Mouse (Mus musculus): ENCODE results near the gene Rnft2. TPM values are rescaled to one million over a fixed set of nuclear protein-coding genes. Genes with fewer than 3 reads are reported as not detected.

Rnft2 gene
- 10 to 100 TPM; 84.9 to 92.1 TPM for total RNA-seq (2021)
- long read RNA-seq, experiment 1, full-length matches to known transcripts = 9 of 44 reads
- long read RNA-seq, experiment 1, partial matches to known transcripts = 4 of 44 reads
- long read RNA-seq, experiment 1, other reads (novel, unspliced or antisense) = 31 of 44 reads
- long read RNA-seq, experiment 2, full-length matches to known transcripts = 12 of 52 reads
- long read RNA-seq, experiment 2, partial matches to known transcripts = 6 of 52 reads
- long read RNA-seq, experiment 2, other reads (novel, unspliced or antisense) = 34 of 52 reads

DNA sequence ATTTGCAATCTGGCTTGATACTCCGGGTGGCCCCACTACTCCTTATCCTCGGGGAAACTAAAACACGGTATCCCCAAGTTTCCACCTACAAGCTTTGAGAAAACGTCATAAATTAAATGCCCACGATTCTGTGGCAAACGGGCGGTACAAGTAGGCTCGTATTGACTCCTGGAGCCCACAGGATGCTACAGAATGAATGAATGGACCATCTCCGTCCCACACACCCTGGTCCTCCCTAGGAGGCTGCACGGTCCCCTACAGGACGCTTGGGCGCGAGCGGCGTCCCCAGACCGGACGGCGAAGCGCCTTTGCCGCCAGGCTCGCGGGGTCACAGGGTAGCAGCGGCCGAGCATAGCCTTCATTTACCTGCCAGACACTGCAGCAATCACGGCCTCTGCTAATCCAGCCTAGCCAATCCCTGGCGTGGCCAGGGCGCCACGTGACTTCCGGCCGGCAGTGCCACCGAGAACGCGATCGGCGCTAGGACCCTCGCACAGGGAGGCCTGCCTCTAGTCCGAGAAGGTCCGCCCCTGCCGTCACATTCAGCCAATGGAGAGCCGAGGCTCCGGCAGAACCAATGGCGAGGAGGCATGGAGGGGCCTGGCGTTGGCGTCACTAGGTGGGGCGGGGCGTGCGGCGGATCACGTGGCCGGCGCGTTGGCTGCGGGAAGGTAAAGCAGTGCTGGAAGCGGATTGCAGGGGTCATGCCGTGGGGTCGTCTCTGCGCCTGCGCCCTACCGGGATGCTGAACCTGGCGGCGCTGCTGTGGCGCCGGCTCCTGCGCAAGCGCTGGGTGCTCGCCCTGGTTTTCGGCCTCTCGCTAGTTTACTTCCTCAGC, at the start of gene Rnft2, which contains the start of gene 2410131K14Rik:
Rnft2 (minus strand) TSS at position 511 of the 838 bp plus-strand sequence.
2410131K14Rik (plus strand) TSS at position 622 of the 838 bp plus-strand sequence.
- DNase-seq (ENCODE audit: low spot score in 2 of 2) = peak; percentile 99 to 100

DNA sequence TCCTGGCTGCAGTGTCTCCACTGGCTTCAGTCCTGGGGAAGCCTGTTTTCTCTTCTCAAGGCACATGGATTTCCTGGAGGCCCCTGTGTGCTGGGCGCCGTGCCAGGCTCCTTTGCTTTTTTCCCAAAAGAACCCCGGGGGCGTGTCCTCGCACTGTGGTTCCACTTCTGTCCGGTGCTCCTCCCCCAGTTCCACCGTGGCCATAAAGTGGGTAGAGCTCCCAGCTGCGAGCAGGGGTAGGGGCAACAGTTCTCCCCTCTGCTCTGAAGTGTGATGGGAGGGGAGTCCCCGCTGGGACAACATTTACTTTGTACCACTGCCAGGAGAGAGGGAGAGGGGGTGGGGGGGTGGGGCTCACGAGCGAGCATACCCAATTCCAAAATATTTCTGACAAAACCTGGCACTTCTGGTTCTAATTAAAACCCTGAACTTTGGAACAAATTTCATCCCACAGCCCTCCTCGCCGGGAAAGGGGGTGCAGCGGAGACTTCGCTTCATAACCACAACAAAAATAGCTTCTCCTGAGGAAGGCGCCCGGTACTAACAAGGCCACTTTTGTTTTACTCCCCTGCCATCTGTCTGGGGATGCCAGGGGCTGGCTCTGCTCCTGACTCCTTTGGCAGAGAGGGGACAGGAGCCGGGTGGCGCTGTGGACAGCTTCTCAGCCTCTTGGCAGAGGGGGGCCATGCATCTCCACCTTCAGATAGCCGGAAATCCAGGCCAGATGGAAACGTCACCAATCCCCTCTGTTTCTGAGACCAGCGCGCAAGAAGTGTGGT, 49.4 kb upstream of the Rnft2 start:
- DNase-seq (ENCODE audit: low spot score in 2 of 2) = peak; percentile 79 to 90

DNA sequence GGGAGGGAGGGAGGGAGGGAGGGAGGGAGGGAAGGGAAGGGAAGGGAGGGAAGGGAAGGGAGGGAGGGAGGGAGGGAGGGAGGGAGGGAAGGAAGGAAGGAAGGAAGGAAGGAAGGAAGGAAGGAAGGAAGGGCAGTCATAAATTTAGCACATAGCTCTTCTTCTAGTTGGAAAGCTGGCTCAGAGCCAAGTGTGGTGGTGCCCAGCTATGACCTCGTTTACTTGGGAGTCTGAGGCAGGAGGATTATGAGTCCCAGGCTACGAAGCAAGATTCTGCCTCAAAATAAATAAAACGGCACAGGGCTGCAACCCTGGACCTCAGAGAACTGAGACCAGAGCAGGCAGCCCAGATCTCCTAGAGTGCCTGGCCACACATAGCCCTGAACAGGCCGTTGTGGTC, 47.6 kb upstream of the Rnft2 start:
- no peak for DNase-seq (ENCODE audit: low spot score in 2 of 2)

DNA sequence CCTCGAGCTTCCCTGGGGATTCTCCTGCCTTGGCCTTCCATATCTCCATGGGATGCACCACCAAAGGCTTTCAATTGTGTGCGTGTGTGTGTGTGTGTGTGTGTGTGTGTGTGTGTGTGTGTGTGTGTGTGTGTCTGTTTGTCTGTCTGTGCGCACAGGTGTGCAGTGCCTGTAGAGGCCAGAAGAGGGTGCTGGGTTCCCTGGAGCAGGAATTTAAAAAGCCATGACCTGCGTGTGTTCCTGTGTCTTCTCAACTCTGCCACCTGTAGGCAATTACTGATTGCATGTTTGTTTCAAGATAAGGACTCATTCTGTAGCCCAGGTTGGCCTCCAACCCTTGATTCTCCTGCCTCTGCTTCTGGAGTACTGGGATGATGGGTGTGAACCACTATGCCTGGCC, 46.5 kb upstream of the Rnft2 start:
- no peak for DNase-seq (ENCODE audit: low spot score in 2 of 2)

DNA sequence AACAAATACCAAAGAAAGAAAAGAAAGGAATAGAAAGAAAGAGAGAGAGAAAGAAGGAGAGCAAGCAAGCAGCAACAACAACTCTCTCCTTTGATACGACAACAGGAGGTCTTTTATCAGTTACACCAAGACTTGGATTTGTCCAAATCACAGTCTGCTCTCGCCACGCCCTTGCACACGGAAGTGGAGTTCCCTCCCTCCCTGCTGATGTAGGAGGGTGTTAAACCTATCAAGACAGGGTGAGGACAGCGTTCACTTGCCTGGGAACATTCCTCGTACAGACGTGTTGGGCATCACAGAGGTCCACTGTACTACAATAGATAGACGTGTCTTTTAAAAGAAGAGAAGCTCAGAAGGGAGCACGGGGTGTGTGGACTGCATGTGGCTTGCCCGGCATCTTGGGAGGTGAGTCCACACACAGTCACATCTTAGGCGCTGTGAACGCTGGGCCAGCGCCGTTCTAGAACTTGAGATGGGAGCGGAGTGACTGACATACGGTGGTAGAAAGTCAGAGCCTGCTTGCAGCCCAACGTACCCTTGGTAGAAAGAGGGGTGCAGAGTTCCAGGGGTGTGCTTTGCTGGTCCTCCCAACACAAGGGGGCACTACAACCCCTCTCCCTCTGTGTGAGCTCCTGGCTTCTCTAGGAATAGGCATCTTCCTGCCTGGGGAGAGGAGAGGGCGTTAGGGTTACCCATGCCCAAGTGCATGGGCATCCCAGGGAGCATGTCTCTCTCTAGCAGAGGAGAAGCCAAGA, 33.0 kb upstream of the Rnft2 start:
- no peak for DNase-seq (ENCODE audit: low spot score in 2 of 2)

DNA sequence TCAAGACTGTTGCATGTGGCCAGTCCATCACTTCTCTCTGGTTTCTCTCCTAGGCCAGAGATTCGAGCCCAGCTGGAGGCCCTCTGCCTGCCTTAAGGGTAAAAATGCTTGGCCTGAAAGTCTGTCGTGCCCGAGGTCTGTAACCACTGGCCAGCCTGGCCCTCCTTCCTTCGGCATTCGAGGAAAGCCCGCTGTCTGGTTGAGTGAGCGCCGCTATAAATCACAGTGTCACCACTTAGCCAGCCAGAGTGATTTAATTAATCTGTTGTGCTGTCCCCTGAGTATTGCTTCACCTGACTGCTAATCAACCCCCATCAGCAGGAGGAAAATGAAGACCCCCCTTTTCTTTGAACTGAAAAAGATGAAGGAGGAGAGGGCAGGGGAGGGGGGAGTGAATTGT, 31.8 kb upstream of the Rnft2 start:
- no peak for DNase-seq (ENCODE audit: low spot score in 2 of 2)

DNA sequence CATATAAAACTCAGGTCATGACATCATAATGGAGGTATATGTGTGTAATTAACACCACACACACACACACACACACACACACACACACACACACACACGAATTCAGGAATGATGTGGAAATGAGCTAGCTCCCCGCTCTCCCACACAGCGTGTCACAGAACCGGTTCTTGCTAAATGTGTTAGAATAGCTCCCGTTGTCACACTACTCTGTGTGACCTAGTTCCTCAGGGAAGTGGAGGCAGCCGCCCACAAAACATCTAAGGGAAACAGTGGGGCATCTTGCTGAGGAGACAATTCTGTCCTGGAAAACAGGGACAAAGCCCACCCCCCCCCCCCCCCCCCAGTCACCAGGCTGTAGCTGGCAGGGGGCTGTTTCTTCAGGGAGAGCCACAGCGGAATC, 31.4 kb upstream of the Rnft2 start:
- DNase-seq (ENCODE audit: low spot score in 2 of 2) = no peak

DNA sequence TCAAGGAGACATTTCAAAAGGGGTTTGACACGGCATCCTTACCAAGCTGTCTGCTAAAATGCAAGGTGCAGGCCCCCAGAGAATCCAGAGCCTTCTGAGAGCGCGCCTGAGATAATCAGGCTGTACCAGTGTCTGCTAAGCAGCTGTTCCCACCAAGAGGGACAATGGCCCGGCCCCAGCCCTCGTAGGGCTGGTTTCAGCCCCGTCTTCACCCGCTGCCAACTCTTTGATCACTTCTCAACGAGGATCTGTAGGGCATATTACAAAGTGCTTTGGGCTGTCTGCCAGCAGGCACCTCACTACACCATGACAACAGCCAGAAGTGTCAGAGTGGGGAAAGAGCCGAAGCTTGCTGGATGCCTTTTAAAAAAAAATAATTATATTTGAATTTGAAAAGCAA, 29.6 kb upstream of the Rnft2 start:
- no peak for DNase-seq (ENCODE audit: low spot score in 2 of 2)

DNA sequence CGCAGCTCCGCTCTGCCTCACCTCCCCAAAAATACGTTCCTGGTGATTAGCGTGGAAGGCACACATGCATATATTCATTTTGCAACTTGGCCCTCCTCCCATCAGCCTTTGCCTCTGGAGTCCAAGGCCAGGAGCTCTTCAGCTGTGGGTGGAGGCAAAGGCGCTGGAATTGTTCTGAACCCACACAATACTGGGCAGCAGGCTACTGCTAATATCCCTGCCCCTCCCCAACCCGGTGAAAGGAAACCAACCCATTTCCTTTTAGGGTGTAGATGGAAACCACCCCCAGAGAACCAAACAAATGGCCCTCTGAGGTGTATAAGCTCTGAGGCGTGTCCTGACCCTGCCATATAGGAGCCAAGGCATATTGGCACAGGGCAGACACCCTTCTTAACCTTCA, 28.5 kb upstream of the Rnft2 start:
- DNase-seq (ENCODE audit: low spot score in 2 of 2) = no peak

DNA sequence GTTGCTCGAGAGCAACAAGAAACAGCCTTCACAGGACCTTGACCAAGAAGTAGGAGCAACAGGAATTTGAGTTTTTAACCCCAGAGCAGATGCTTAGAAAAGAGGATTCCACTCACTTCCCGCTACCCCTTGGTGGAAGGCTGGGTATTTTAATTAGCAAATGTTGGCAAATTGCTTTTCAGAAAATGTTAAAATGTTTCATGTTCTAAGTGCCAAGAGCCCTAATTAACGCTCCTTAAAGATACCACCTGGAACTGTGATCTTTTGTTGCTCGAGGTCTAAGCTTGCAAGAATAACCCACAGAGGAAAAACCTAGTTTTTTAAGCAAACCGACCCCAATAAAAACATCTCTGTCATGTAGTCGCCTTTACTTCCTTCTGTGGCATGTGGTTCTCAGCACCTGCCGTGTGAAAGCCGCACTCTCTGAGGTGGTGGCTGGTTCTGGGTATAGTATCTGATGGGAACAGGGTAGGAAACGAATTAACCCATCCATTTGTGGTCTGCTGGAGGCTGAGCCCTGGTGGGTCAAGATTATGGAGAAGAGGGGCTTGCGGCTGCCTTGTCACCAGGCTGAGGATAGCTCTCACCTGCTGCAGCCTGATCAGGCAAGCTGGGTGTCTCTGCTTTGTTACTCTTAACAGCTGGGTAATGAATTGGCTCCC, 26.7 kb upstream of the Rnft2 start:
- DNase-seq (ENCODE audit: low spot score in 2 of 2) = no peak

DNA sequence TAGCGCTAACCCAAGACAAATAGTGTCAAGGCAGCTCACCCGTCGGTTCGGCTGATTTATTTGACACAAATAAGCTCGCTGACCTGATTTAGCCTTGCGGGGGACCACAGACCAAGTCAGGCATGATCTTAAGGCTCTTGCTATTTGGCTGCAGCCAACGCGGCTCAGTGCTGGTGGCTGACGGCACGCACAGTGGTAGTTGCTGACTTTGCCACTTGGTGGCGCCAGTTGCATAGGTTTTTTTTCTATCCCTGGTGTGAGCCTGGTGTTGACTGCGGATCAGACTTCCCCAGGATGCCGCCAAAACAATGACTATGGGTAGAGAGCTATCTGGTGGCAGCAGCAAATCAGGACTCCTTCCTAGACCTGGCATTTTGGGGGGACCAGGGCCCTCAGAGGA, 24.1 kb upstream of the Rnft2 start:
- peak; percentile 90 to 92 for DNase-seq (ENCODE audit: low spot score in 2 of 2)

DNA sequence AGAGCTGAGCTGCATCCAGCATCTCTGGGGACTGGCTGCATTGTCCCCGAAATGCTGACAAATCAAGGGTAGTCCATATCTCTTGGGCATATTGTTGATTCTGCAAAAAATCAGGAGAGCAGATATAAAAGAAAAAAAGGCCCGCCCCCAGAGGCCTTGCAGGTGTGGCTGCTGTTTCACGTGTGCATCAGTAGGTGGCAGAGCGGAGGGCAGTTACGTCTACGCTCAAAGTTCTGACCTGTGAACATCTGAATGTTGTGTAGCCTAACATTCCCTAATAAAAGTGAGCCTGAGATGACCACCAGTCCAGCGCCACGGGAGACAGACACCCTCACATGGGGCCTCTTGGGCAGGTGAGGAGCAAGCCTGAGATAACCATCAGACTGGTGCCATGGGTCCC, 21.4 kb upstream of the Rnft2 start:
- DNase-seq (ENCODE audit: low spot score in 2 of 2) = no peak

DNA sequence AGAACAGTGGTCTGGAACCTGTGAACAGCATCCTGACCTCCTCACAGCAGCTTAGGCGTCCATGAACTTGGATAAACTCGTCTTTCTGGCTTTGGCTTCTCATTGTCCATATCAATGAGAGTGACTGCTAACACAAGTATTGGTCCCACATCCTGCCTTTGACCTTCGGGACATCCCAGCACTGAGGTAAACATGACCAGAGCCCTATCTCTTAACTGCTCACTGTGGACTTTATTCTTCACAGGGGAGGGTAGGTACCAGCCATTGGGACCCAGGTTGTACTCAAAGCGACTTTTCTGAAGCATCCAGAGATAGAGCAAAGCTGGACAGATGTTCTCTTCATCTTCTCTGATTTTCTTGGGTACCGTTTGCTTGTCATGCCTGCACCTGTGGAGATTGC, 20.4 kb upstream of the Rnft2 start:
- no peak for DNase-seq (ENCODE audit: low spot score in 2 of 2)

DNA sequence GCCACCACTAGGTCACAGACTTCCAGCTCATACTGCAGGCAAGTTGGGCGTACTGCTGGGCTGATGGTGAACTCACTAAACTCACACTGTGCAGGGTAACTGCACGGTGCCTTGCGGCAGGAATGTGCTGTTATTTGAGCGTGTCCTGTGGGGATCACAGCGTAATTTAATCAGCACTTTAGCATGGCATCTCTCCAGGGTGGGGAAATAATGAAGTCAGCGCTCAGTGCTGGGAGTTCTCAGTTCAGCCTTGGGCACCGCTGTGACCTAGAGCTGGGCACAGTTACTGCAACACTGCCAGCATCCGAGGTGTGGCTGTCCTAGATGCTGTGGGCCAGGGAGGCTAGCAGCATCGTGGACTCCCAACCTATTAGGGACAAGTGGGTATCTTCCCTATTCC, 19.4 kb upstream of the Rnft2 start:
- no peak for DNase-seq (ENCODE audit: low spot score in 2 of 2)

DNA sequence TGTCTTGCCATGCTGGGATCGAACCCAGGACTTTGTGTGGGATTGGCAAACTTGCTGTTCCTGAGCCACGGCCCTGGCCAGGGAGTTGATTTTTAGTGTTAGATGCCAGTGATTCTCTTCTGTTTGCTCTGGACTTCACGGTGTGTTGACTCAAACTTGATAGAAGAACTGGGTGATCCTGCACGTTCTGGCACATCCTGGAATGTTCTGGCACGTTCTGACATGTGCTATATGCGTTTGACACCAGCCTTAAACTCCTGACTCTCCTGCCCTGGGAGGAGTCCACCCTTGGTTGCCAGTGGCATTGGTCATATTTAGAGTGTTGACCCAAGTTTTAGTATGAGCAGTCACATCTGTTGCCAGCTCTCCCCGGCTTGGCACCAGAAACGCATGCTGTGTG, 17.5 kb upstream of the Rnft2 start:
- DNase-seq (ENCODE audit: low spot score in 2 of 2) = no peak

DNA sequence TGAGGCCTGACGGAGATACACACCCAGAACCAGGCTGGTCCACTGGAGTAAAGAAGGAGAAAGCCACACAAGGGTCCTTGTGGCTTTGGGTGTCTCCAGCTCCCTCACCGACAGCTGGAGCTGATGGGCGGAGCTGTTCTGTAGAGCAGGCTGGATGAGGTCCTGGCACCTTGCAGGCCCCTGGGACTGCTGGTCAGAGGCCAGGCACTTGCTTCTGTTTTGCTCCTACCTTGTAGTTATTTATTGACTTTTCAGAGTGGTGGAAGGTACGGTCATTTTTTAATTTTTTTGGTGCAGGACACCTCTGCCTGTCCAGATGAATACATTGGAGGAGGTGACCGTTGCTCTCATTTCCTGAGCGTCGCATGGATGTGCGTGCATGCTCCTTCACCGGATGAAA, 16.3 kb upstream of the Rnft2 start:
- no peak for DNase-seq (ENCODE audit: low spot score in 2 of 2)

DNA sequence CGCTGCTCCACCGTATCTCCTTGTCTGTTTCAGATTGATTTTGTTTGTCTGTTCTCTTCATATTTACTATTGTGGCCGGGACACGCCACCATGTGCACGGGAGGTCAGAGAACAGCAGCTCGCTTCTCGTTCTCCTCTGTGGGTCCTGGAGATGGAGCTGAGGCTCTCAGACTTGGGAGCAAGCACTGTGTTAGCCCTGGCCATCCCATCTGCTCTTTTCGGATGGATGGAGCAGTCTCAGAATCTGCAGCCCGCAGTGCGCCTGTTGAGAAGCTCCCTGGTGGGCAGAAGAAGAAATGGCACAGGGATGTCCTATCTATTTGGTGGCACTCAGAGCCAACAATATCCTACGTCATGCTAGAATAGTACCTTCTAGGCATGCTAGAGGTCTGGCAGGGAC, 15.7 kb upstream of the Rnft2 start:
- no peak for DNase-seq (ENCODE audit: low spot score in 2 of 2)

DNA sequence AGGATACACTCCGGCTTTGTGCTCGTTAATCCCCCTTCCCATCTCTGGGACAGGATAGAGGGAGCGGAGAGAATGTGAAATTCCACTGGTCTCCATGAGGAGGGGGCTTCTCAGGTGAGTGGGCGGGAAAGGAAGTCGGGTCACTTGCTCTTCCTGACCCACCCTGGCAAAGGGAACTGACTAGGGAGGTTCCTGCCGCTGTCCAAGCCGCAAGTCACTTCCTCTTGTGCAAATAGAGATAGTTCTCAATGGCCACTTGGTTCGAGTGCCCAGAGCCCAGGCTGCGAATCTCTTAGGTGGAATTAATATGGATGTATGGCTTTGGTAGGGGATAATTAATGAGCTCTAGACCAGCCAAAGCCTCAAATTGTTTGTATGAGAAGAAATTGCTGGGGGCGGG, 15.1 kb upstream of the Rnft2 start:
- no peak for DNase-seq (ENCODE audit: low spot score in 2 of 2)

DNA sequence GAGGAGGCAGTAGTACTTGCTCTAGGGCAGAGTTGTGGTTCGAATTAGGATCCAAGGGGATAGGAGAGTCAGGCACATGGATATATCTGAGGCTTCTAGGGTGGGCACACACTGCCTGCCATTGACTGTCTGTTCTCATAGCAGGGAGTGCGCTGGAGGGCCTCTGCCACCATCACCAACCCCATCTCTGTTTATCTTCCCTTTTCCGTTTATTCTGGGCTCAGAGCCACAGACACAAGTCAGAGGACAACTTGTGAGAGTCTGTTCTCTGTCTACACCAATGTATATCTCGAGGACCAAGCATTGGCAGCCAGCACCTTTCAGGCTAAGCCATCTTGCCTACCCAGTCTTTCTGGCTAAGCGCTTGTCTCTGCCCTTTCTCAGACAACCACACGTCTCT, 14.7 kb upstream of the Rnft2 start:
- no peak for DNase-seq (ENCODE audit: low spot score in 2 of 2)

DNA sequence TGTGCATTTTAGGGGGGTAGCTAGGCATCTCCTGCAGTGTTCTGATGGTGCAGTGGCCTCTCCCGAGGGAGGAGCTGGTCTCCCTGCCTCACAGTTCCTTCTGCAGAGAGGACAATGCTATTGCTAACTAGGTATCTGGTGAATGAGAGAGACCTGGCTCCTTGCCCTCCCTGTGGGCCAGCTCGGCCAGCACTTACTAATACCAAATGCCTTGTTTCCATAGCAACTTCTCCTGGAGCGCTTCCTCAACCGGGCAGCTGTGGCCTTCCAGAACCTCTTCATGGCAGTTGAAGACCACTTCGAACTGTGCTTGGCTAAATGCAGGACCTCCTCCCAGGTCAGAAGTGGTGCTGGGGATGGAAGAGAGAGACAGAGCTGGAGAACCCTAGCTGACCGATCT, 14.2 kb upstream of the Rnft2 start:
- peak; percentile 22 to 50 for DNase-seq (ENCODE audit: low spot score in 2 of 2)

DNA sequence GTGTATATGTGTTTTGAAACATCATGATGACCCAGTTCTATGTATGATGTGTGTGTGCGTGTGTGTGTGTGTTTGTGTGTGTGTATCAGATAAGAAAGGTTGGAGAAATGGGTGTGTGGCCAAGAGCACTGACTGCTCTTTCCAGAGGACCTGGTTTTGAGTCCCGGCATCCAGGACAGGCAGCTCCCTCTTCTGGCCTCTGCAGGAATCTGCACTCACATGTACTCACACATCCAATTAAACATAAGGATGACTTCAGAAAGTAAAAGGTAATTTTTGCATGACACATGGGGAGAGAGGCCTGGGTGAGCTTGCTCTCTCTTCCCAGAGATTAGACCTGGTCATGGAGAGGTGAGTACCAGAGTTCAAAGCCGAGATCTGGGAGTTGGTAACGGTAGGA, 12.1 kb upstream of the Rnft2 start:
- DNase-seq (ENCODE audit: low spot score in 2 of 2) = no peak
